Mouse (Mus musculus) retina, postnatal 7 days (tissue): ENCODE measurements at regions not wholly inside any gene's neighbourhood (a gene's known extent, or its start where the extent isn't known, plus 50 kb on each side); places are given as distances from the start of the nearest gene placed in this dataset.

Experiments
- DNase-seq: peaks from one replicate; pipeline ENCODE4 v3.0.0-alpha.2; 2012; ENCODE audit warnings: low read depth, low spot score

DNA sequence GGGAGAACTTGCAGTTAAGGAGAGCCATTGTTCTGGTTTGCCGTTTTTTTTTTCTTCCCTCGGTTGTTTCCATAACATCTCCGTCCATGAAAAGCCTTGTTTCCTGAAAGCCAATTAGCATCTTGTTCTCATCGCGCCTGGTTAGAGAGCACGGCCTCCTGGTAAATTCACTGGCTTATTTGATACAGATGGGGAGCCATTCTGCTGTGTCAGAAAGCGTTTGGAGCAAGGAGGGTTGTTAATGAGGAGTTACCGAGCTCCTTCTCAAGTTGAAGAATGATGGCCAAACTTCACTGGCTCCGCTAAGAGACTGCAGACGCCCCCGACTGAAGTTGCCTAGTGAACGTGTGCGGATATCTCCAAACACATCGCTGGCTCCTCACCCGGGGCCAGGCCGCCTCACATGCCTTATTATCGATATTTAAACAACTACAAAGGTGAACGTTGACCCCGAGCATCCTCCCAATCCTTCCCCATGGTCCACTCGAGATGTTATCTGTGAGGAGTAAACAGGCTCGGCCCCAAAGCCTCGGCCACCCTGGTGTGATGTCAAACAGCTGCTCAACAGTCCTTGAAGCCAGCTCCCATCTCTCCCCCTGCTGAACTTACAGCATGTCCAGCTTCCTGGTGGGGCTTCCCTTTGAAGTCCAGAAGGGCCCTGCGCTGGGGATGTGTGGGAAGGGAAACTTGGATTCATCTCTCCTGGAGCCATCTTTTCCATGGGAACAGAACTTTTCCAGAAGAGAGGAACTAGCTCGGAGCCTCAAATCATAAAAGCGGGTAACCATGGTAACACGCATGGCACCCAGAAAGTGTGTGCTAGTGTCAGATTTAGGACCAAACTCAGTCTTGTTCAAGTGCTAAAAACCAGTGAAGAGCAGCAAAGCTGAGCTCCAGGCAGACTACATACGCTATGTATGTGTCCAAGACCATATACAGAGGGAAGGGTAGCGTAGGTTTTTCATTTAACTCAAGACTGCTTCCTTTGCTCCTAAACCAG is 190.0 kb upstream of the Tbx3 start:
- no peak for DNase-seq

- no peak for DNase-seq
Measured at GRCm38 (mm10) chr5:119483706-119484105, 186.8 kb upstream of the Tbx3 start.

DNA sequence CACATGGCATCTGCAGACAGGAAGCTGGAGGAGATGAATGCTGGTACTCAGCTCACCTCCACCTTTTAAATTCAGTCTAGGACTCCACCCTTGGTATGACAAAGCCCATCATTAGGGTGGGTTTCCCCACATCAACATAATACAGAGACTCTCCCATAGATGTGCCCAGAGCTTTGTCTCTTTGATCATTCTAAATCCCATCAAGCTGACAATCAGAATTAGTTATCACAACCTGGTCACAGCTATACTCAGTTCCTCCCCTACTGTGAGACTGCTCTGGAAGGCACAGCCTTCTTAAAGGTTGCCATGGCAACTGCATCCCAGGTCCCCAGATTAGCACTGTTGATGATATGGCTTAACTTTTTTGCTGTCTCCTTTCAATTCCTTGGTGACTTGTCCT is 184.3 kb upstream of the Tbx3 start:
- no peak for DNase-seq

DNA sequence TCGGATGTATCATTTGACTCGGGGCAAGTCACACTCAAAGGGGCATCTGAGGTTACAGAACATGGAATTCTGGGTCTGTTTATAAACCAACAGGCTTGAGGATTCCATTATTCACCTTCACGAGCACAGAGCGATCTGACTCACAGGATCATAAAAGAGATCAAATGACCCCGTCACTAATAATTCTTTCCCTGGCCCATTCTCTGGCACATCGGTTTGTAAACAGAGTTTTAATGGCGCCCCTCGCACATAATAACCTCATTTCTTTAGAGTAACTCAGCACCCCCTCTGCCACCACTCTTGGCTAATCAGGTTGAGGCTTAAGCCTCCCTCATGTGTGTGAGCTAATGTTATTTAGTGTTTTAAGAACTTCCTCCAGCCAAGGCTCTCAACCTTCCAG is 183.3 kb upstream of the Tbx3 start:
- DNase-seq, result no peak

DNA sequence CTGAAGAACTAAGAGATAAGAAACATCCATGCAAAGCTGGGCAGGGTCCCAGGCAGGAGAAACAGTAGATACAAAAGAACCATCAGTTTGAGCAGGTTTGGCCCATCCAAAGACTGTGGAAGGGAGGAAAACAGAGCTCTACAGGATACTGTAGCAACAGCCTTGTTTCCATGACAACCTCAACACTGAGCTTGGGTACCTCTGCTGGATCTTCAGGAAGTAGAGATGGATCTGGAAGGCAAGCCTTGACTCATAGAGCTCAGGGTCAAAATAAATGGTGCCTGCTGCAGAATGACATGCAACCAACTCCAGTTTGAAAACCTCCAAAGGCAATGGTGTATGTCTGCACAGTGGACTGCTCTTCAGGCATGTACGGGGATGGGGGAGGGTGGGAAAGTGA is 173.0 kb upstream of the Tbx3 start:
- DNase-seq, result no peak

- no peak for DNase-seq
Measured at GRCm38 (mm10) chr5:119498431-119498830, 172.0 kb upstream of the Tbx3 start.

DNA sequence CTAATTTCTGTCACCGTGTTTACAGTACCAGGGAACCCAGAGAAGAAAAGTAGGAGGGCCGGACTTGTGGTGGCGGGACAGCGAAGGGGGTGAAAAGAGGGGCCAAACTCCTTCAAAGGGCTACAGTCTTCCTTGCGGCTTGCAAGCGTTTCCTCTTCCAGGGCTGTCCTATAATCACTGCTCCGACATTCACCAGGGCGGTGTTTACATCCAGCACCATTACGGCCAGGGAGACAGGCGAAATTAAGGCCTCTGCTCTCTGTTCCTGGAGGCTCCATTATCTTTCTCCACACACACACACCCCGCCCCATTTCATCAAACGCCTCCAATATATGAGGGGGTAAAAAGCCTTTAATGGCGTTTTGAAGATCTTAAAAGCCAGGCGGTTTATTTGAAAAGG is 162.8 kb upstream of the Tbx3 start:
- DNase-seq, result no peak

GRCm38 (mm10) chr5:119518506-119519252 is 151.8 kb upstream of the Tbx3 start:
- DNase-seq, result no peak

GRCm38 (mm10) chr5:119524171-119524570 is 146.3 kb upstream of the Tbx3 start:
- DNase-seq, result no peak

- no peak for DNase-seq
Measured at GRCm38 (mm10) chr5:119525960-119526359, 144.5 kb upstream of the Tbx3 start.

- no peak for DNase-seq
Measured at GRCm38 (mm10) chr5:119530009-119530408, 140.5 kb upstream of the Tbx3 start.

GRCm38 (mm10) chr5:119534946-119535345 is 135.5 kb upstream of the Tbx3 start:
- no peak for DNase-seq

DNA sequence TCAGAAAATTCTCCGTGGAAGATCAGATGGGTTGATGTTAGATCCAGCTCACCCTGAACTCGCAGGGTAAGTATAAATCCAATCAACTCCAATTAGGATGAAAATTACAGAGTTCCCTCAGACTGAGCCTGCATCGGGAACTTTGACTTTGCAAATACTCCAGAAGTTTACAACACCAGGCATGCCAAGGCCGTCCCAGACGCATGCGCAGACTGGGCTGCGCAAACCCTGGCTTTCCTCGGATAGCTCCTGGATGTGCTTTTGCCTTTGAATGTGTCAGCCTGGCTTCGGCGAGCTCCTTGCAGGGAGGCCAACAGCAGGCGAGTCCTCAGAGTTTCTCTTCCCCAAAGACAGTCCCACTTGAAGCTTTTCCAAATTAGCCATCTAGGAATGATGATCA is 127.6 kb upstream of the Tbx3 start:
- no peak for DNase-seq

DNA sequence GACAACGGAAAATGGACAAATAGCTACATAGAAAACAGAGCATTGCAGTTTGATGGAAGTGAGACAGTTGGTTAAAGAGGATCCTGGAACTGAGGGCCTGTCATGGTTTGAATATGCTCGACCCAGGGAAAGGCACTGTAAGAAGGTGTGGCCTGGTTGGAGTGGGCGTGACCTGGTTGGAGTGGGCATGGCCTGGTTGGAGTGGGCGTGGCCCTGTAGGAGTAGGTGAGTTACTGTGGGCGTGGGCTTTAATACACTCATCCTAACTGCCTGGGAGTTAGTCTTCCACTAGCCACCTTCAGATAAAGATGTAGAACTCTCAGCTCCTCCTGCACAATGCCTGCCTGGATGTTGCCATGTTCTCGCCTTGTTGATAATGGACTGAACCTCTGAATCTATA is 126.8 kb upstream of the Tbx3 start:
- DNase-seq, result no peak

- no peak for DNase-seq
Measured at GRCm38 (mm10) chr5:119544681-119545080, 125.8 kb upstream of the Tbx3 start.

DNA sequence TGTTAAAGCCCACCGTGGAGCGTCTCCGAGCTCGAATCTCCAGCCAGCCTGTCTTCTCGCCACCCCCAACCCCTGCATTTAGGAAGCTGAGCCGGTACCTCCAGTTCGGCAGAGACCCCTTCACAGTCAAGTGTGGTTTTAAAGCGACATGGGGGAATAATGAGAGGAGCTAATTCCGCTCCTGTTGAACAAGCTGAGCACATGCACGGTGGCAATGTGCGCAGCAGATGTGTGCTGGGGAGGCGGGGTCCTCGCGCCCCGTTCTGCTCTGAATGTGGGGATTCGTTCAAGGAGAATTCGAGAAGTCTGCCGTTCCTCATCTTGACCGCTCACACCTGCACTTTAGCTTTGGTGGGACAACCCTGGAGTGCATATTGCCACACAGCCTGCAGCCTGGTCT is 123.4 kb upstream of the Tbx3 start:
- DNase-seq, result no peak

DNA sequence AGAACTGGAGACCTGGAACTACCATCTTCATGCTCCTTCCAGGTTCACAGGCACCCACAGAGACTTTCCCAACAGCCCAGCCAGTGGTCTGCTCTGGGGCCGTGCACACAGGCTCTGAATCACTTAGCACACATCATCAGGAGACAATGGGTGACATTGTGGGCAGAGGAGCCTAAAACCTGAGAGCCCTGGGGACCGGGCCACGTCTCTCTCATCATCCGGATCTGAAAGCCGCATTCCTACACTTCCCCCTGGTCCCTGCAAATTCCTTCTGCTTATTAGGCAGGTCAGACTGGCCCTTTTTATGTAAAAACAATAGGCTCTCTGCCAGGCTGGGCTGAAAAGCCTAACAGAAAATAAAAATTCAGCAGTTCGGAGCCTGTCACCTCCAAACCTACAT is 119.6 kb upstream of the Tbx3 start:
- DNase-seq, result no peak

GRCm38 (mm10) chr5:119553469-119553868 is 117.0 kb upstream of the Tbx3 start:
- DNase-seq, result no peak

- no peak for DNase-seq
Measured at GRCm38 (mm10) chr5:119557071-119557470, 113.4 kb upstream of the Tbx3 start.

DNA sequence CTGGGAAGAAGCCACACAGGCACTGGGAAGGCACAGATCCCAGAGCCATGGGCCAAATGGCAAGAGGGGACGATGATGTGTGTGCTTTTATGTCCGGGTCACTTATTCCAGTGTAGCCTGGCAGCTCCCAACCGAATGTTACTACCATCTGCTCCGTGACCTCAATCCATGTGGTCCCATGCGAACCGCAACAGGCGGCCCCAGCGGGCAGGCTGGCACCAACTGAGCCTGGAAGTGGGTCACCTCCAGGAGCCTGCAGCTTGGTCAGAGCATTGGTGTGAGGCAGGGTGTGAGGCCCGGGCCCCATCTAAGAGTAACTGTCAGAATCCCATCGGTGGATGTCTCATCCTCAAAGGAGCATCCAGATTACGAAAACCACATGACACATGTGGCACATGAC is 110.8 kb upstream of the Tbx3 start:
- DNase-seq, result peak; percentile 32

DNA sequence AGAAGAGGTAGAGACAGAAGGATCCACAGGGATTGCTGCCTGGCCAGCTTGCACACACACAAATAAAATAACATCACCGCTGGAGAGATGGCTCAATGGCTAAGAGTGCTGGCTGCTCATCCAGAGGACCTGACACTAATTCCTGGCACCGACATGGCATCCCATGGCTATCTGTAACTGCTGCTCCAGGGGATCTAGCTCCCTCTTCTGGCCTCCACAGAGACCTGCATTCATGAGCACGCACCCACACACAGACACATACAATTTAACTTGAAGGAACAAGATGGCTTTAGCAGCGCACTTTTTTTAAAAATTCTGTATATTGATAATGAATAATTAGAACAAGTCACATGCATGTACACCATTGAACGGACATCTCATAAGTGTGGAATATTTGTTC is 110.1 kb upstream of the Tbx3 start:
- DNase-seq, result no peak

GRCm38 (mm10) chr5:119561531-119561930 is 108.9 kb upstream of the Tbx3 start:
- no peak for DNase-seq
